Mouse (Mus musculus): Measurements from ENCODE around the gene Vti1a.

DNA sequence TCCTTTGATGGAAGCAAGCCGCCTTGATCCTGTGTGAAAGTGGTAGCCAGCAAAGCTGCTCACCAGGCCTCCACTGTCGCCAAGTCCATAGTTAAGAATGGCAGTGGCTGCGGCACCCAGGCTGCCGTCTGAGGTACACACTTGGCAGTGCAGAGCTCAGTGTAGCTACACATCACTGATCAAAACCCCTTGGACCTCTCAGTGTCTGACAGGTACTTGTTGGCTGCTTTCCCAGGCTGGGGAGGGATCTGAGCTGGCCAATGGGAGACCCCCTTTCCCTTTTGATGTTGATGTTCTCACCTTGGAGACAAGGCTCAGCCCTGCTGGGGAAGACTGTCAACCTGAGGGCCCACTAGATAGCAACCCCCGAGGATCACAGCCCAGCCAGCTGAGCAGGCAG is 299.6 kb downstream of the Vti1a start:
- TF ChIP-seq CTCF (IDR thresholded peaks at IDR 0.05; ENCODE audit: low read depth, low read length) (no peak), GATA1 (IDR thresholded peaks at IDR 0.05; ENCODE audit: borderline replicate concordance, low read length) (no peak), TAL1 (conservative IDR thresholded peaks at IDR 0.05; ENCODE audit: low read depth, low read length) (no peak), GATA2 (IDR thresholded peaks at IDR 0.05; ENCODE audit: borderline replicate concordance, low read depth, low read length) (no peak), POLR2AphosphoS5 (IDR thresholded peaks at IDR 0.05; ENCODE audit: insufficient replicate concordance, low read depth, low read length) (no peak)
